ENCODE assay signal across 8 mouse cellular contexts in genomic region chr4:32486654-32487398, GRCm38 (mm10).
A peak's percentile ranks its signal among the peaks of the same experiment; 100 is the strongest.
DNase-seq lines count a peak whose midpoint lies in the region; ATAC-seq and TF ChIP-seq lines count a peak whose summit lies in the region.

No protein-coding gene starts in this region.

- no peaks in the 10 kb centered on the region for H3K27me3 ChIP-seq in kidney, postnatal 0 days (ENCODE audit: insufficient read depth, low read length)
- no peaks in the 10 kb centered on the region for H3K27me3 ChIP-seq in heart, embryonic 15.5 days
- H3K27me3 ChIP-seq in midbrain, embryonic 14.5 days (ENCODE audit: control insufficient read depth, insufficient read depth, low read length) = no peaks in the 10 kb centered on the region
- H3K27me3 ChIP-seq in liver, embryonic 12.5 days (replicated peaks) = no peaks in the 10 kb centered on the region

- no peak overlapping the region for H3K27ac ChIP-seq in kidney, postnatal 0 days
- no peak overlapping the region for H3K27ac ChIP-seq in cortical plate, adult 2 months (ENCODE audit: insufficient read depth, low read length)
- H3K27ac ChIP-seq in heart, embryonic 15.5 days = peak overlapping the region; percentile 80
- peak overlapping the region; percentile 68 for H3K27ac ChIP-seq in midbrain, embryonic 14.5 days (replicated peaks; ENCODE audit: low read depth, low read length)
- no peak overlapping the region for H3K27ac ChIP-seq in liver, embryonic 12.5 days

- no peak overlapping the region for H3K4me3 ChIP-seq in kidney, postnatal 0 days (replicated peaks; ENCODE audit: low read depth, low read length)
- H3K4me3 ChIP-seq in cortical plate, adult 2 months (ENCODE audit: insufficient read depth, low read length) = peak overlapping the region; percentile 27
- H3K4me3 ChIP-seq in heart, embryonic 15.5 days = peak overlapping the region; percentile 27
- no peak overlapping the region for H3K4me3 ChIP-seq in midbrain, embryonic 14.5 days (replicated peaks; ENCODE audit: low read depth, low read length)
- H3K4me3 ChIP-seq in liver, embryonic 12.5 days = no peak overlapping the region

- no peak overlapping the region for H3K4me2 ChIP-seq in kidney, postnatal 0 days (ENCODE audit: low read length)
- peak overlapping the region; percentile 54 for H3K4me2 ChIP-seq in heart, embryonic 15.5 days
- H3K4me2 ChIP-seq in midbrain, embryonic 14.5 days (ENCODE audit: low read length) = peak overlapping the region; percentile 46
- H3K4me2 ChIP-seq in liver, embryonic 12.5 days = no peak overlapping the region

- WGBS in kidney, postnatal 0 days = 82% methylated on average over 17 of the region's 17 CpGs
- 35% methylated on average over 17 of the region's 17 CpGs for WGBS in heart, embryonic 15.5 days
- WGBS in midbrain, embryonic 14.5 days = 29% methylated on average over 17 of the region's 17 CpGs
- WGBS in liver, embryonic 12.5 days (ENCODE audit: insufficient replicate concordance) = 67% methylated on average over 17 of the region's 17 CpGs

- peak; percentile 37 for DNase-seq in kidney, postnatal 0 days (ENCODE audit: low spot score)
- DNase-seq in kidney, postnatal 36 days = no peak
- peak; percentile 66 for DNase-seq in midbrain, embryonic 14.5 days
- no peak for DNase-seq in urinary bladder, postnatal 10 days (ENCODE audit: low spot score)
- DNase-seq in ovary, postnatal 36 days (ENCODE audit: low spot score) = no peak

- H3K4me1 ChIP-seq in kidney, postnatal 0 days (replicated peaks; ENCODE audit: insufficient read depth, low read length) = no peaks in the 10 kb centered on the region
- H3K4me1 ChIP-seq in cortical plate, adult 2 months (ENCODE audit: control insufficient read depth, insufficient read depth, low read length) = peaks cover 6% of the 10 kb centered on the region; the same call in 1 of the 2 replicates
- H3K4me1 ChIP-seq in heart, embryonic 15.5 days (replicated peaks) = peaks cover 33% of the 10 kb centered on the region
- H3K4me1 ChIP-seq in midbrain, embryonic 14.5 days (ENCODE audit: control insufficient read depth, insufficient read depth, low read length) = peaks cover 37% of the 10 kb centered on the region
- no peaks in the 10 kb centered on the region for H3K4me1 ChIP-seq in liver, embryonic 12.5 days

- no peak for TF ChIP-seq CTCF in kidney, postnatal 0 days (IDR thresholded peaks at IDR 0.05; ENCODE audit: low read depth)
- no peak for TF ChIP-seq CTCF in cortical plate, adult 2 months (IDR thresholded peaks at IDR 0.05; ENCODE audit: extremely low read depth, insufficient read depth, low read length)

- no peak for TF ChIP-seq POLR2A in cortical plate, adult 2 months (IDR thresholded peaks at IDR 0.05; ENCODE audit: extremely low read depth, insufficient read depth, low read length)

- no peak for ATAC-seq in kidney, postnatal 0 days (replicated peaks; ENCODE audit: low FRiP score, low read depth)
- peak; percentile 63 for ATAC-seq in heart, embryonic 15.5 days (replicated peaks; ENCODE audit: insufficient number of reproducible peaks, insufficient read depth, low FRiP score, low read depth)
- ATAC-seq in midbrain, embryonic 14.5 days (ENCODE audit: low FRiP score, low TSS enrichment) = peak; percentile 49; the same call in 1 of the 2 replicates
- ATAC-seq in liver, embryonic 12.5 days = no peak

- H3K36me3 ChIP-seq in kidney, postnatal 0 days (ENCODE audit: insufficient read depth, low read length) = no peaks in the 10 kb centered on the region
- no peaks in the 10 kb centered on the region for H3K36me3 ChIP-seq in heart, embryonic 15.5 days
- H3K36me3 ChIP-seq in midbrain, embryonic 14.5 days (ENCODE audit: control insufficient read depth, insufficient read depth, low read length) = no peaks in the 10 kb centered on the region
- H3K36me3 ChIP-seq in liver, embryonic 12.5 days = no peaks in the 10 kb centered on the region

- no peaks in the 10 kb centered on the region for H3K9me3 ChIP-seq in kidney, postnatal 0 days (replicated peaks; ENCODE audit: low read length)
- H3K9me3 ChIP-seq in heart, embryonic 15.5 days (replicated peaks) = no peaks in the 10 kb centered on the region
- H3K9me3 ChIP-seq in midbrain, embryonic 14.5 days (ENCODE audit: control insufficient read depth, low read length) = no peaks in the 10 kb centered on the region
- H3K9me3 ChIP-seq in liver, embryonic 12.5 days (replicated peaks) = no peaks in the 10 kb centered on the region

- H3K9ac ChIP-seq in kidney, postnatal 0 days (ENCODE audit: low read depth, low read length) = no peak overlapping the region
- peak overlapping the region; percentile 39; the same call in 1 of the 2 replicates for H3K9ac ChIP-seq in heart, embryonic 15.5 days
- peak overlapping the region; percentile 39; the same call in 1 of the 2 replicates for H3K9ac ChIP-seq in midbrain, embryonic 14.5 days (replicated peaks; ENCODE audit: low read length)
- no peak overlapping the region for H3K9ac ChIP-seq in liver, embryonic 12.5 days

Comparison
In these comparisons a context has a peak if more than half of its experiments do, and no peak if none do; other contexts are left out.
1. DNase-seq: peak in kidney, postnatal 0 days (single experiment) and midbrain, embryonic 14.5 days (single experiment); none in kidney, postnatal 36 days (0 of 2), urinary bladder, postnatal 10 days (single experiment) and ovary, postnatal 36 days (single experiment).
2. ATAC-seq: peak in heart, embryonic 15.5 days (single experiment) and midbrain, embryonic 14.5 days (single experiment); none in kidney, postnatal 0 days (single experiment) and liver, embryonic 12.5 days (single experiment).
3. H3K27ac ChIP-seq: peak in heart, embryonic 15.5 days (single experiment) and midbrain, embryonic 14.5 days (single experiment); none in kidney, postnatal 0 days (single experiment), cortical plate, adult 2 months (single experiment) and liver, embryonic 12.5 days (single experiment).
4. H3K4me2 ChIP-seq: peak in heart, embryonic 15.5 days (single experiment) and midbrain, embryonic 14.5 days (single experiment); none in kidney, postnatal 0 days (single experiment) and liver, embryonic 12.5 days (single experiment).
5. H3K4me3 ChIP-seq: peak in cortical plate, adult 2 months (single experiment) and heart, embryonic 15.5 days (single experiment); none in kidney, postnatal 0 days (single experiment), midbrain, embryonic 14.5 days (single experiment) and liver, embryonic 12.5 days (single experiment).
6. H3K9ac ChIP-seq: peak in heart, embryonic 15.5 days (single experiment) and midbrain, embryonic 14.5 days (single experiment); none in kidney, postnatal 0 days (single experiment) and liver, embryonic 12.5 days (single experiment).